Mouse (Mus musculus) midbrain, postnatal 0 days (tissue): Measurements from ENCODE around the gene Cyp2t4. TPM values are rescaled to one million over a fixed set of nuclear protein-coding genes. Genes with fewer than 3 reads are reported as not detected.

Experiments used
- ATAC-seq: fragments of 200-750 bp; cut with Nextera tagmentation; 2 replicates; pipeline ENCODE4 v1.8.0; 2017; ENCODE audit warnings: moderate number of reproducible peaks, mild to moderate bottlenecking, moderate TSS enrichment, moderate library complexity; ENCODE audit not compliant: low FRiP score
- DNase-seq: peaks from one replicate; pipeline ENCODE4 v3.0.0-alpha.2; 2015; ENCODE audit warnings: low spot score
- H3K27ac ChIP-seq: fragments of 300-500 bp; sonication (generic); 2 replicates; pipeline ENCODE4 v1.5.1; 2014; ENCODE audit warnings: low read depth, mild to moderate bottlenecking, low read length, mixed read lengths
- H3K27me3 ChIP-seq: fragments of 300-500 bp; sonication (generic); 2 replicates; pipeline ENCODE4 v1.6.1; 2014; ENCODE audit warnings: low read length, control low read depth, mixed read lengths; ENCODE audit not compliant: insufficient read depth
- H3K36me3 ChIP-seq: fragments of 300-500 bp; sonication (generic); 2 replicates; pipeline ENCODE4 v1.6.1; 2014; ENCODE audit warnings: low read length, control low read depth, mixed read lengths; ENCODE audit not compliant: insufficient read depth
- H3K4me1 ChIP-seq: fragments of 300-500 bp; sonication (generic); 2 replicates; pipeline ENCODE4 v1.6.1; 2014; ENCODE audit warnings: mild to moderate bottlenecking, control low read depth, antibody characterized with exemption, low read length, mixed read lengths; ENCODE audit not compliant: insufficient read depth
- H3K4me2 ChIP-seq: fragments of 300-500 bp; sonication (generic); 2 replicates; pipeline ENCODE4 v1.6.1; 2014; ENCODE audit warnings: low read depth, mild to moderate bottlenecking, low read length, mixed read lengths; ENCODE audit not compliant: poor library complexity, severe bottlenecking
- H3K4me3 ChIP-seq: fragments of 300-500 bp; sonication (generic); 2 replicates; pipeline ENCODE4 v1.5.1; 2014; ENCODE audit warnings: low read depth, mild to moderate bottlenecking, low read length, moderate library complexity
- H3K9ac ChIP-seq: fragments of 300-500 bp; sonication (generic); replicated peaks from 2 replicates; pipeline ENCODE4 v1.6.1; 2014; ENCODE audit warnings: mild to moderate bottlenecking, low read length, moderate library complexity, mixed read lengths; ENCODE audit not compliant: poor library complexity, severe bottlenecking
- H3K9me3 ChIP-seq: fragments of 300-500 bp; sonication (generic); 2 replicates; pipeline ENCODE4 v1.6.1; 2016; ENCODE audit warnings: low read length, control low read depth
- CTCF ChIP-seq: IDR thresholded peaks from 2 replicates; pipeline ENCODE4 v1.5.1; 2016; ENCODE audit warnings: antibody characterized with exemption, mild to moderate bottlenecking
- whole genome bisulfite sequencing: fragments of 180-500 bp; shearing (Covaris S2); extraction: QIAGEN DNeasy Blood & Tissue Kit; methylation state at CpG from one replicate; pipeline ENCODE4 v1.1.7; 2014; 5-methylcytosine and 5-hydroxymethylcytosine counted together
- polyA plus RNA-seq: library from polyadenylated mRNA; unstranded; fragments of >200 nt; fragmentation: Nextera tagmentation; extraction: Ambion mirVana; gene quantifications from 2 replicates; pipeline ENCODE4 v1.2.1, GENCODE M21; 2015
- total RNA-seq: library from RNA; depleted of rRNA; stranded (reverse); fragments of >200 nt; gene quantifications from 2 replicates; pipeline ENCODE4 v1.2.3, GENCODE M21; 2014

Gene Cyp2t4
- total and polyA plus RNA-seq, 2 experiments from 2014 or later: 0.30 TPM; not detected in 1

DNA sequence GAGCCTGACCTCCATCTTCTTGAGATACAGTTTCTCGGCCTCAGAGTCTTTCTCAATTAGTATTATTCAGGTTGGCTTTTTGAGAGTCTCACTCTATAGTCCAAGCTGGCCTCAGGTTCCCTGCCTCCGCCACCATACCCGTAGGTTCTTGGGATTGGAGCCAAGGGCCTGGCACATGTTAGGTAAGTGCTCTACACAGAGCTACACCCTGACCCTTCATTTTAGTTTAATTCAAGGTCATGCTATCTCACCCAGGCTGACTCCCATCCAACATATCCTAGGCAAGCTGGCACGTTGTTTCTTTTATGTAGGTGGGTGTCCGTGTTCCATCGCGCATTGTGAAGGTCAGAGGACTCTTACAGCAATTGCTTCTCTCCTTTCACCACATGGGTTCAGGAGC is 21.4 kb downstream of the Cyp2t4 start:
- TF ChIP-seq CTCF: no peak
- Histone ChIP-seq H3K4me2 (no peak overlapping the region), H3K36me3 (peaks cover 41% of the 10 kb centered on the region), H3K27ac (no peak overlapping the region), H3K9me3 (no peaks in the 10 kb centered on the region), H3K4me3 (no peak overlapping the region), H3K27me3 (no peaks in the 10 kb centered on the region), H3K4me1 (no peaks in the 10 kb centered on the region), H3K9ac (no peak overlapping the region)
- DNase-seq (no peak), ATAC-seq (no peak)
- 94% methylated on average over 7 of the region's 7 CpGs for WGBS

DNA sequence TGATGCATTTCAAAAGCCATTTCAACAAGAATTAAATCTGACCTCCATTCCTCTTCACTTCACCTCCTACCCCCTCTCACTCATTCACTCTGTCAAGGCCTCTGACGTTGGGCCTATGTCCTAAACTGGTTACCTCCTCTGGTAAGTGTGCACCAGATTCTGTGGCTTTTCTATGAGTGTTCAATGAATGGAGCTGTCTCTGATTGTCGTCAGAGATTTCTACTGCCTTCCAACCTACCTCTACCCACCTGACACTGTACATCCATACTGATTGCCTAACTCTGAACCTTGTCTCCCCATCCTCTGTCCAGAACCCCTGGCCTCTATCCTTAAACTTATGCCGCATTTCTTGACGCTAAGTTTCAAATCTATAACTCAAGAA is 24.4 kb downstream of the Cyp2t4 start:
- Histone ChIP-seq H3K4me1 (no peaks in the 10 kb centered on the region), H3K9me3 (no peaks in the 10 kb centered on the region), H3K36me3 (peaks cover 25% of the 10 kb centered on the region), H3K27me3 (no peaks in the 10 kb centered on the region), H3K4me3 (peak overlapping the region; percentile 62), H3K9ac (peak overlapping the region; percentile 72), H3K4me2 (peak overlapping the region; percentile 58), H3K27ac (peak overlapping the region; percentile 92)
- WGBS: 15% methylated on average over 4 of the region's 4 CpGs
- no peak for TF ChIP-seq CTCF
- ATAC-seq (no peak; the same call in 1 of the 2 replicates), DNase-seq (no peak)

DNA sequence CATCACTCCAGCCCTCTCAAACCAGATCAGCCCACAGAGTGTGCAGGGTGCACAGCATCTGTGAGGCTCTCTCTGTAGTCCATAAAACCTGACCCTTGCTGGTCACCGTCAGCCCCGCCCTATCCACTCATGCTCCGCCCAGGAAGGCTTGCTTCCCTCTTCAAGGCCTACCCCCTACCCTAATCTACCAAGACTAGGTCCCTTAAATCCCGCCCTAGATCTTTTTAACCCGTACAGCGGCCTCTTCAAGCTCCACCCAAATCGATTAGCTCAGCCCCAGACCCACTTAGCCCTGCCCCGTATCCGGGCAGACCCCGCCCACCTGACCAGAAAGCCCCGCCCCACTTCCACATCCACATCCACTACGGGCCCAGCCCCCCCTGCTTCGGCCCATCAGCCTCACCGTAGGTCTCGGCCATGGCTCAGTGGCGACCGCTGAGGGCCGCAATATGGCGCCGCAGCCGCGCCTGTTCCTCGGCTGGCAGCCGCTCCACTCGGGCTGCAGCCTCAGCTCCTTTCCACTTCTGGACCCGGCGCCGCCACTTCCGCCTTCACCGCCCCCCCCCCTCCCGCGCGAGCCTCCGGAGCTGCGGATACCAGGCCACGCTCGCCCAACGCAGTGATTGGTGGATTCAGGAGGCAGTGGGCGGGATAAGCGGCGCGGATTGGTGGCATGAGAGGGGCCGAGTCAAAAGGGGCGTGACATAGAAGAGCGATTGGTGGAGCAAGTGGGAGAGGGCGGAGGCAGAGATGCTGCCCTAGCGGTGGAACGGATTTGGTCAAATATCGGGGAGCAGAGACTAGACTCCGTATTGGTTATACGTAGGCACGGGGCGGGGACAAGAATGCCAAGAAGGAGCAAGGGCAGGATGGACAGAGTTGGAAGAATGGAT is 25.1 kb downstream of the Cyp2t4 start, which contains the start of gene Rab4b:
Rab4b (minus strand) TSS at position 573 of the 893 bp plus-strand sequence.
- Histone ChIP-seq H3K4me1 (no peaks in the 10 kb centered on the region), H3K9me3 (no peaks in the 10 kb centered on the region), H3K9ac (peak within 1 kb of the TSS; percentile 72), H3K27ac (peak within 1 kb of the TSS; percentile 92), H3K36me3 (peaks cover 20% of the 10 kb centered on the region), H3K27me3 (no peaks in the 10 kb centered on the region), H3K4me2 (peak within 1 kb of the TSS; percentile 58), H3K4me3 (peak within 1 kb of the TSS; percentile 62)
- peak; percentile 98 for ATAC-seq
- peak; percentile 82 for TF ChIP-seq CTCF
- WGBS: under 1% methylated on average over 52 of the region's 53 CpGs
- peak; percentile 99 for DNase-seq

DNA sequence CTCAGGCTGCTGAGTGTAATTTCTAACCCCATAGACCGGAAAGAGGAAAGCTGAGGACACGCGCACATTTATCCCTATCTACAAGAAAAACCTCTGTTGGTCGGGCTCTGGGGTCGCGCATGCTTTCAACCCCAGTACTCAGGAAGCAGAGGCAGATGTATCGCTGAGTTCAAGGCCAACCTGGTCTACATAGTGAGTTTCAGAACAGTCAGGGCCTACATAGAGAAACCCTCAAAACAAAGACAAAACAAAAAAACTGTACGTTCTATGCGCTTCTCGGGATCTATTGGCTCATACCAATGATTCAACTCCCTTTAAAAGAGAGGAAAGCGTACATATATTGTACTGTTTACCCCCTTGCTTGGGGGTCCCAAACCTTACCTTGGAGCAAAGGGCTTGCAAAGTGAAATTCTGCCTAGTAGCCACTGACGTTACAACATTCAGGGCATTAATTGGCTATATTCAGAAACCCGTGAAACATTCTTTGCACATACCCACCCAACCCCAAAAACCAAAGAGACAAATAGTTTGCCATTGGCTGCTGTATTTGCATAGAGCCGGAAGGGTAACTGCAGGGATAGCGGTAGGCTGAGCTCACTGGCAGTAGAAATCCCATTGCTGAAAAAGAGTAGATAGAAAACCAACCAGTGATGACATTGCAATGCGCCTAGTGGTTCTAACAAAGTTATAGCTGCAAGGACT is 25.9 kb downstream of the Cyp2t4 start:
- ATAC-seq (no peak), DNase-seq (no peak)
- Histone ChIP-seq H3K4me2 (peak overlapping the region; percentile 46), H3K27me3 (no peaks in the 10 kb centered on the region), H3K27ac (peak overlapping the region; percentile 80), H3K9me3 (no peaks in the 10 kb centered on the region), H3K9ac (peak overlapping the region; percentile 39; the same call in 1 of the 2 replicates), H3K4me1 (no peaks in the 10 kb centered on the region), H3K4me3 (peak overlapping the region; percentile 32; the same call in 1 of the 2 replicates), H3K36me3 (peaks cover 14% of the 10 kb centered on the region)
- TF ChIP-seq CTCF: no peak
- WGBS: 47% methylated on average over 16 of the region's 16 CpGs

DNA sequence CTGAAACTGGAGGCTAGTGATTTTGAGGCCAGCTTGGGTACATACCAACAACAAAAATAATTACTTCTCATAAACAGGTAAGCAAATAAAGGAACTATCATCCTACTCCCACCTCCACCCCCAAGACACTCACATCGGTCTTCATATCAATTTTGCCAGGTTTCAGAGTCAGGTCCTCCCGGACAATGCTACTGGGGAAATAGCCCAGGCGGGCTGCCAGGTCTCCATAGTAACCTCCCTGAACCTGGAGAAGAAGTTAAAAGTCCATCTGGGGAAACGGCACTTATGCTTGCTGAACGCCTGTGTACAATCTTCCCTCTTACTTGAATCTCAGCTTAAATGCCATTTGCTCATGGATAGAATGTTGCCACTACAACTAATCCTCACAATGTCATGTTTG is 26.5 kb downstream of the Cyp2t4 start:
- H3K4me1 ChIP-seq: no peaks in the 10 kb centered on the region
- H3K4me3 ChIP-seq: no peak overlapping the region
- DNase-seq: peak; percentile 64
- no peak for TF ChIP-seq CTCF
- WGBS: 38% methylated on average over 5 of the region's 5 CpGs
- H3K4me2 ChIP-seq: no peak overlapping the region
- H3K9me3 ChIP-seq: no peaks in the 10 kb centered on the region
- no peaks in the 10 kb centered on the region for H3K27me3 ChIP-seq
- H3K9ac ChIP-seq: no peak overlapping the region
- ATAC-seq: no peak
- no peak overlapping the region for H3K27ac ChIP-seq
- H3K36me3 ChIP-seq: peaks cover 13% of the 10 kb centered on the region
